Mouse (Mus musculus) heart, adult 2 months (tissue): ENCODE data around the gene Itga9.

Source experiments
- CTCF ChIP-seq: fragments of 200-600 bp; IDR thresholded peaks from 2 replicates; pipeline ENCODE4 v1.8.1; 2022; ENCODE audit warnings: antibody characterized with exemption, mild to moderate bottlenecking, moderate library complexity
- EP300 ChIP-seq: fragments of 200-500 bp; IDR thresholded peaks from 2 replicates; pipeline ENCODE4 v1.6.1; 2011; ENCODE audit warnings: low read depth, low read length, control low read depth; ENCODE audit not compliant: insufficient read depth
- POLR2A ChIP-seq: fragments of 200-500 bp; IDR thresholded peaks from 2 replicates; pipeline ENCODE4 v1.6.1; 2011; ENCODE audit warnings: mild to moderate bottlenecking, low read depth, low read length, control low read depth; ENCODE audit not compliant: insufficient read depth

- TF ChIP-seq EP300 (no peak), CTCF (no peak), POLR2A (no peak)
These were observed 224.6 kb downstream of the Itga9 start for GRCm38 (mm10) chr9:118831080-118831479.
